Mouse (Mus musculus): Measurements from ENCODE around the gene Vwa3b. TPM values are rescaled to one million over a fixed set of nuclear protein-coding genes. Genes with fewer than 3 reads are reported as not detected.

The Vwa3b gene
- total RNA-seq, 2 experiments from 2014 or later: 0.11 to 0.15 TPM

- ATAC-seq (ENCODE audit: poor library complexity, severe bottlenecking): no peak
These were observed 16.5 kb upstream of the Vwa3b start for GRCm38 (mm10) chr1:37009880-37010279.

GRCm38 (mm10) chr1:37011626-37012209 is 14.7 kb upstream of the Vwa3b start:
- no peak for ATAC-seq (ENCODE audit: poor library complexity, severe bottlenecking)

- ATAC-seq (ENCODE audit: poor library complexity, severe bottlenecking): 0 out of 2 replicates have a peak, but pooled peaks have one; percentile 38
These were observed 13.4 kb upstream of the Vwa3b start for GRCm38 (mm10) chr1:37013006-37013405.

GRCm38 (mm10) chr1:37013687-37014086 is 12.7 kb upstream of the Vwa3b start:
- ATAC-seq (ENCODE audit: poor library complexity, severe bottlenecking): no peak

GRCm38 (mm10) chr1:37019017-37019416 is 7.4 kb upstream of the Vwa3b start:
- no peak for ATAC-seq (ENCODE audit: poor library complexity, severe bottlenecking)

GRCm38 (mm10) chr1:37022704-37023103 is 3.7 kb upstream of the Vwa3b start:
- no peak for ATAC-seq (ENCODE audit: poor library complexity, severe bottlenecking)

GRCm38 (mm10) chr1:37024736-37025135 is 1.7 kb upstream of the Vwa3b start:
- ATAC-seq (ENCODE audit: poor library complexity, severe bottlenecking): no peak

GRCm38 (mm10) chr1:37025376-37025775 is 1.0 kb upstream of the Vwa3b start:
- no peak for ATAC-seq (ENCODE audit: poor library complexity, severe bottlenecking)

- ATAC-seq (ENCODE audit: poor library complexity, severe bottlenecking): no peak
These were observed 470 bp downstream of the Vwa3b start for GRCm38 (mm10) chr1:37026866-37027265.

- no peak for ATAC-seq (ENCODE audit: poor library complexity, severe bottlenecking)
These were observed 2.2 kb downstream of the Vwa3b start for GRCm38 (mm10) chr1:37028439-37029153.

GRCm38 (mm10) chr1:37029154-37029907 is 2.9 kb downstream of the Vwa3b start:
- ATAC-seq (ENCODE audit: poor library complexity, severe bottlenecking): peak; percentile 67

- 0 out of 2 replicates have a peak, but pooled peaks have one; percentile 22 for ATAC-seq (ENCODE audit: poor library complexity, severe bottlenecking)
These were observed 3.5 kb downstream of the Vwa3b start for GRCm38 (mm10) chr1:37029942-37030341.

GRCm38 (mm10) chr1:37030693-37031092 is 4.3 kb downstream of the Vwa3b start:
- ATAC-seq (ENCODE audit: poor library complexity, severe bottlenecking): no peak

GRCm38 (mm10) chr1:37035879-37036278 is 9.5 kb downstream of the Vwa3b start:
- no peak for ATAC-seq (ENCODE audit: poor library complexity, severe bottlenecking)

GRCm38 (mm10) chr1:37041126-37041525 is 14.7 kb downstream of the Vwa3b start:
- ATAC-seq (ENCODE audit: poor library complexity, severe bottlenecking): no peak

- no peak for ATAC-seq (ENCODE audit: poor library complexity, severe bottlenecking)
These were observed 15.5 kb downstream of the Vwa3b start for GRCm38 (mm10) chr1:37041856-37042255.

- no peak for ATAC-seq (ENCODE audit: poor library complexity, severe bottlenecking)
These were observed 16.4 kb downstream of the Vwa3b start for GRCm38 (mm10) chr1:37042769-37043168.

GRCm38 (mm10) chr1:37043196-37043595 is 16.8 kb downstream of the Vwa3b start:
- ATAC-seq (ENCODE audit: poor library complexity, severe bottlenecking): no peak

GRCm38 (mm10) chr1:37045472-37045871 is 19.1 kb downstream of the Vwa3b start:
- no peak for ATAC-seq (ENCODE audit: poor library complexity, severe bottlenecking)

GRCm38 (mm10) chr1:37049159-37049558 is 22.8 kb downstream of the Vwa3b start:
- no peak for ATAC-seq (ENCODE audit: poor library complexity, severe bottlenecking)

- no peak for ATAC-seq (ENCODE audit: poor library complexity, severe bottlenecking)
These were observed 27.3 kb downstream of the Vwa3b start for GRCm38 (mm10) chr1:37053691-37054090.

Measured in megakaryocyte, adult 5-6 weeks (primary cell).